Mouse (Mus musculus): ENCODE data around the gene Tmem143. TPM values are rescaled to one million over a fixed set of nuclear protein-coding genes. Genes with fewer than 3 reads are reported as not detected.

The Tmem143 gene
- polyA plus RNA-seq, 1 experiment from 2014 or later = 7.1 TPM

- Histone ChIP-seq H3K9ac (replicated peaks; ENCODE audit: low read length) (no peak overlapping the region), H3K4me1 (ENCODE audit: insufficient read depth, low read length) (no peaks in the 10 kb centered on the region), H3K4me3 (ENCODE audit: low read length) (no peak overlapping the region), H3K9me3 (ENCODE audit: low read length) (no peaks in the 10 kb centered on the region), H3K27me3 (ENCODE audit: insufficient read depth, low read length) (no peaks in the 10 kb centered on the region), H3K4me2 (replicated peaks; ENCODE audit: low read depth, low read length) (no peak overlapping the region), H3K36me3 (ENCODE audit: insufficient read depth, low read length) (peaks cover 16% of the 10 kb centered on the region), H3K27ac (ENCODE audit: low read length) (no peak overlapping the region)
- 84% methylated on average over 9 of the region's 9 CpGs for WGBS
- ATAC-seq (ENCODE audit: low FRiP score, low TSS enrichment) = no peak
These were observed 9.9 kb downstream of the Tmem143 start for GRCm38 (mm10) chr7:45906622-45907021.

GRCm38 (mm10) chr7:45908384-45908783, 11.6 kb downstream of the Tmem143 start:
- H3K27me3 ChIP-seq (ENCODE audit: insufficient read depth, low read length) = no peaks in the 10 kb centered on the region
- no peak overlapping the region for H3K4me3 ChIP-seq (ENCODE audit: low read length)
- no peak for ATAC-seq (ENCODE audit: low FRiP score, low TSS enrichment)
- H3K4me1 ChIP-seq (ENCODE audit: insufficient read depth, low read length) = no peaks in the 10 kb centered on the region
- H3K4me2 ChIP-seq (replicated peaks; ENCODE audit: low read depth, low read length) = no peak overlapping the region
- no peak overlapping the region for H3K27ac ChIP-seq (ENCODE audit: low read length)
- H3K9me3 ChIP-seq (ENCODE audit: low read length) = no peaks in the 10 kb centered on the region
- no peak overlapping the region for H3K9ac ChIP-seq (replicated peaks; ENCODE audit: low read length)
- peaks cover 16% of the 10 kb centered on the region for H3K36me3 ChIP-seq (ENCODE audit: insufficient read depth, low read length)

DNA sequence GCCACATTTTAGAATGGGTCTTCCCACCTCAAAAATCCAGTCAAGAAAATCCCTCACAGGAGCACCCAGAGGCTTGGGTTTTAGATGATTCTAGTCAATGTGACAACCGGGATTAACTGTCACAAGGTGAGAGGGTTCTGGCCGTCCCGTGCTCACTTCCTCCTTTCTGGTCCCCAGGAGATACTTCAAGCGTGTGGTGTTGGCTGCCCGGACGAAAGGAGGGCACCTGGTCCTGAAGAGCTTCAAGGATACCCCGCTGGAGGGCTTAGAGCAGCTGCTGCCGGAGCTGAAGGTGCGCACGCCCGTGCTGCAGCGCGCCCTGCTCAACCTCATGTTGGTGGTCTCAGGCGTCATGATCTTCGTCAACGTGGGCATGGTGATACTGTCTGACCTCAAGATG, 12.4 kb downstream of the Tmem143 start:
- no peak overlapping the region for H3K4me3 ChIP-seq (ENCODE audit: low read length)
- H3K27me3 ChIP-seq (ENCODE audit: insufficient read depth, low read length) = no peaks in the 10 kb centered on the region
- no peak for ATAC-seq (ENCODE audit: low FRiP score, low TSS enrichment)
- no peak overlapping the region for H3K27ac ChIP-seq (ENCODE audit: low read length)
- no peaks in the 10 kb centered on the region for H3K9me3 ChIP-seq (ENCODE audit: low read length)
- H3K4me2 ChIP-seq (replicated peaks; ENCODE audit: low read depth, low read length) = no peak overlapping the region
- H3K4me1 ChIP-seq (ENCODE audit: insufficient read depth, low read length) = no peaks in the 10 kb centered on the region
- H3K9ac ChIP-seq (replicated peaks; ENCODE audit: low read length) = no peak overlapping the region
- peaks cover 16% of the 10 kb centered on the region for H3K36me3 ChIP-seq (ENCODE audit: insufficient read depth, low read length)
- WGBS = 95% methylated on average over 16 of the region's 16 CpGs

DNA sequence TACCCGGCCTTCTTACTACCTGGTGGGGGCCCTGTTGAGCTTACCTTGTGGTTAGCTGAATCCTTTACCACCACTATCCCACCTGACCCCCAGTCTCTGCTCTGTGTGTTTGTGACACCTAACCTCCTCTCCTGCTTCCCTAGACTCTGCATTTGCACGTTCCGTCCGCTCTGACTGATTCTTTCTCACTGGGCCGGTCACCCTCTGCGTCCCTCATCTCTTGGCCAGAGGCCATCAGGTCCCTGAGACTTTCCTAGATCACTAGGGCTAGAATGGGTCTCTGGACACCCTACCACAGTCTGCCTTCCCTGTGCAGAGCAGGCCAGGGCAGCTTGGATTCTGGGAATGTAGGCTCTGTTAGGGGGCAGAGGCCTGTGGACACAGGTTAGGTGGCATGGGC, 17.3 kb downstream of the Tmem143 start:
- ATAC-seq (ENCODE audit: low FRiP score, low TSS enrichment) = no peak
- Histone ChIP-seq H3K27me3 (ENCODE audit: insufficient read depth, low read length) (no peaks in the 10 kb centered on the region), H3K36me3 (ENCODE audit: insufficient read depth, low read length) (peaks cover 14% of the 10 kb centered on the region), H3K4me3 (ENCODE audit: low read length) (no peak overlapping the region), H3K27ac (ENCODE audit: low read length) (no peak overlapping the region), H3K4me2 (replicated peaks; ENCODE audit: low read depth, low read length) (no peak overlapping the region), H3K9me3 (ENCODE audit: low read length) (no peaks in the 10 kb centered on the region), H3K9ac (replicated peaks; ENCODE audit: low read length) (0 out of 2 replicates have a peak overlapping the region, but pooled peaks have one; percentile 11), H3K4me1 (ENCODE audit: insufficient read depth, low read length) (peaks cover 26% of the 10 kb centered on the region)
- WGBS = 88% methylated on average over 6 of the region's 6 CpGs

DNA sequence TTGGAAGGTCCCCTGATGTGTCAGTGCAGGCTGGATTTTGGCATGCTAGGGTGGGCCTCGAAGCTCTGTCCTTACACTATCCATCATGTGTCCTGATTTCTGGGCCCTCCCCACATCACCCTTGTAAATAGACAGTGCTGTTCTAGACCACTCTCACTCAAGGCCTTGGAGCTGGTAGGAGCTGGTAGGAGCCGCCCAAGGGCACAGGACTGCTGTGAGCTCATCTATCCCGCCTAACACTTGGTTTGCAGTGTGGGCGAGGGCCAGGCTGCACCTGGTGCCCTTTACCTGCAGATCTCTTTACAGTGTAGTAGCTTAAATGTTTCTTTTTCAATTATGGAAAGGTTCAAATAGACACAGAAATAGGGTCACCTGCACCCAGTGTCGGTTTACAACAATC, 18.3 kb downstream of the Tmem143 start:
- no peak overlapping the region for H3K9ac ChIP-seq (replicated peaks; ENCODE audit: low read length)
- WGBS = 89% methylated on average over 5 of the region's 5 CpGs
- H3K9me3 ChIP-seq (ENCODE audit: low read length) = no peaks in the 10 kb centered on the region
- H3K4me3 ChIP-seq (ENCODE audit: low read length) = no peak overlapping the region
- H3K4me1 ChIP-seq (ENCODE audit: insufficient read depth, low read length) = peaks cover 36% of the 10 kb centered on the region
- ATAC-seq (ENCODE audit: low FRiP score, low TSS enrichment) = no peak
- no peak overlapping the region for H3K4me2 ChIP-seq (replicated peaks; ENCODE audit: low read depth, low read length)
- peaks cover 6% of the 10 kb centered on the region for H3K36me3 ChIP-seq (ENCODE audit: insufficient read depth, low read length)
- H3K27ac ChIP-seq (ENCODE audit: low read length) = no peak overlapping the region
- H3K27me3 ChIP-seq (ENCODE audit: insufficient read depth, low read length) = no peaks in the 10 kb centered on the region

GRCm38 (mm10) chr7:45916056-45917003, 19.6 kb downstream of the Tmem143 start:
- 36% methylated on average over 26 of the region's 26 CpGs for WGBS
- H3K4me1 ChIP-seq (ENCODE audit: insufficient read depth, low read length) = peaks cover 48% of the 10 kb centered on the region
- ATAC-seq (ENCODE audit: low FRiP score, low TSS enrichment) = peak; percentile 77

DNA sequence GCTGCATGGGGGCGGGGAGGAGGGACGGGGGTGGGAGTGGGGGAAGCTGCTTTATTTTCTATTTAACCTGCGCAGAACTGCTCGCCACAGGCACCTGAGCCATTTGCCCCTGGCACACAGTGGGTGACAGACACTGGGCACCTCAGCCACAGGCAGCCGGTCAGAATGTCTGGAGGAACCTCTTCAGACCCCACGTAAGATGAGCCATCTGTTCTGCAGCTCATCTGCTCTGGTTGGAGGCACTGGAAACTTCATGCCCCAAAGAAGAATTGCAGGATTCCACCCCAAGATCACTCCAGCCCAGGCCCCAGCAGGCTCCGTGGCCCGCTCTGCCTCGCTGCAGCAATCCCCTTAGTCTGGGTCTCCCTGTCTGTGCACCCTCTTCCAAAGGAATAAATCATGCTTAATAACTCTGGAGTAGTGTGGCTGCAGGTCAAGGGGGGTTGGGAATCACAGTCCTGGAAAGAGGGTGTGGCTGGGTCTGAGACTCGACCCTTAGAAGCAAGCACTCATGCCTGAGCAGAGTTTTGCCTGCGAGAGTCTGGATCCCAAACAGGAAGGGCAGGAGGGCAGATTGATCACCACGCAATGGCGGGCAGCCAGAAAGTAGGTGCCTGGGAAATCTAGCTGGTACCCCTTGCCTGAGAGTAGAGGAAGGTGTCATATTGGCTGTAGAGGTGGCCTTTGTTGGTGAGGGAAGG, 20.4 kb downstream of the Tmem143 start:
- ATAC-seq (ENCODE audit: low FRiP score, low TSS enrichment) = peak; percentile 11
- H3K4me1 ChIP-seq (ENCODE audit: insufficient read depth, low read length) = peaks cover 56% of the 10 kb centered on the region
- 7% methylated on average over 13 of the region's 13 CpGs for WGBS

More at GRCm38 (mm10) chr7:45916056-45917003, 19.6 kb downstream of the Tmem143 start:
- Histone ChIP-seq H3K9me3 (ENCODE audit: low read length) (no peaks in the 10 kb centered on the region), H3K36me3 (ENCODE audit: insufficient read depth, low read length) (0 out of 2 replicates have a peak, but pooled peaks cover 2% of the 10 kb centered on the region), H3K27ac (ENCODE audit: low read length) (peak overlapping the region; percentile 87), H3K27me3 (ENCODE audit: insufficient read depth, low read length) (no peaks in the 10 kb centered on the region), H3K9ac (replicated peaks; ENCODE audit: low read length) (peak overlapping the region; percentile 62), H3K4me2 (replicated peaks; ENCODE audit: low read depth, low read length) (peak overlapping the region; percentile 49), H3K4me3 (ENCODE audit: low read length) (peak overlapping the region; percentile 35)

GRCm38 (mm10) chr7:45917926-45918325, 21.2 kb downstream of the Tmem143 start:
- ATAC-seq (ENCODE audit: low FRiP score, low TSS enrichment) = no peak
- Histone ChIP-seq H3K9me3 (ENCODE audit: low read length) (no peaks in the 10 kb centered on the region), H3K36me3 (ENCODE audit: insufficient read depth, low read length) (0 out of 2 replicates have a peak, but pooled peaks cover 2% of the 10 kb centered on the region), H3K27ac (ENCODE audit: low read length) (peak overlapping the region; percentile 80), H3K4me2 (replicated peaks; ENCODE audit: low read depth, low read length) (peak overlapping the region; percentile 49; the same call in 1 of the 2 replicates), H3K27me3 (ENCODE audit: insufficient read depth, low read length) (no peaks in the 10 kb centered on the region), H3K9ac (replicated peaks; ENCODE audit: low read length) (peak overlapping the region; percentile 55), H3K4me3 (ENCODE audit: low read length) (no peak overlapping the region), H3K4me1 (ENCODE audit: insufficient read depth, low read length) (peaks cover 64% of the 10 kb centered on the region)
- 70% methylated on average over 15 of the region's 15 CpGs for WGBS

More for the DNA sequence above, 20.4 kb downstream of the Tmem143 start:
- H3K36me3 ChIP-seq (ENCODE audit: insufficient read depth, low read length) = 0 out of 2 replicates have a peak, but pooled peaks cover 2% of the 10 kb centered on the region
- no peaks in the 10 kb centered on the region for H3K27me3 ChIP-seq (ENCODE audit: insufficient read depth, low read length)
- peak overlapping the region; percentile 11 for H3K4me3 ChIP-seq (ENCODE audit: low read length)
- H3K9ac ChIP-seq (replicated peaks; ENCODE audit: low read length) = peak overlapping the region; percentile 55
- H3K4me2 ChIP-seq (replicated peaks; ENCODE audit: low read depth, low read length) = peak overlapping the region; percentile 49
- peak overlapping the region; percentile 80 for H3K27ac ChIP-seq (ENCODE audit: low read length)
- no peaks in the 10 kb centered on the region for H3K9me3 ChIP-seq (ENCODE audit: low read length)

DNA sequence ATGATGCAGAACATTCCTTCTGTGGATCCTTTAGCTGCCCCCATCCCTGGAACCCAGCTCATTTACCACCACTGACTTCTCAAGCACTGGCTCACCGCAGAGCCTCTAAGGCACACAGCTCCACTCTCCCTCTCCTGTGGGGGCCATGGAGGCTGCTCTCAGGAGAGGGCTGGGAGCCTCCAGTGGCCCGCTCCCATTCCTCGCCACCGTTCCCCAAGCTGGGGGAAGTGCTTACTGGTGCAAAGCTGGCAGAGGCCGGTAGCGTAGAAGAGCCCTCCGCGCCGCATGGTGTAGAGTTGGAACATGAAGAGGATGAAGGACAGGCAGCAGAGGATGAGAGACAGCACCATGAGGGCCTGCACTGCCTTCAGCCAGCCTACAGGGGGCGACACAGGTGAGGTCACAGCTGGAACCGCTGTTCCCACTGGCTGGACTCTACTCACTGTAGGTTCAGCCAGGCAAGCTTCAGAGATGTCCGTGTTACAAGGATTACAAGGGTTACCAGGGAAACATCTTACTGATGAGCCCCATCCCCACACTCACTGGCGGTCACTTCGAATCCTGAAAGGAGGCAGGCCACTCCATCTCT, 22.4 kb downstream of the Tmem143 start:
- peak overlapping the region; percentile 12 for H3K27ac ChIP-seq (ENCODE audit: low read length)
- peak overlapping the region; percentile 55 for H3K4me3 ChIP-seq (ENCODE audit: low read length)
- no peaks in the 10 kb centered on the region for H3K9me3 ChIP-seq (ENCODE audit: low read length)
- H3K4me1 ChIP-seq (ENCODE audit: insufficient read depth, low read length) = peaks cover 66% of the 10 kb centered on the region
- 0 out of 2 replicates have a peak, but pooled peaks cover 2% of the 10 kb centered on the region for H3K36me3 ChIP-seq (ENCODE audit: insufficient read depth, low read length)
- H3K9ac ChIP-seq (replicated peaks; ENCODE audit: low read length) = no peak overlapping the region
- H3K27me3 ChIP-seq (ENCODE audit: insufficient read depth, low read length) = no peaks in the 10 kb centered on the region
- H3K4me2 ChIP-seq (replicated peaks; ENCODE audit: low read depth, low read length) = peak overlapping the region; percentile 61
- no peak for ATAC-seq (ENCODE audit: low FRiP score, low TSS enrichment)
- WGBS = 77% methylated on average over 14 of the region's 14 CpGs

All from kidney, embryonic 16.5 days (tissue).